Mouse (Mus musculus): ENCODE results near the gene Pbx3.

Gene Pbx3

DNA sequence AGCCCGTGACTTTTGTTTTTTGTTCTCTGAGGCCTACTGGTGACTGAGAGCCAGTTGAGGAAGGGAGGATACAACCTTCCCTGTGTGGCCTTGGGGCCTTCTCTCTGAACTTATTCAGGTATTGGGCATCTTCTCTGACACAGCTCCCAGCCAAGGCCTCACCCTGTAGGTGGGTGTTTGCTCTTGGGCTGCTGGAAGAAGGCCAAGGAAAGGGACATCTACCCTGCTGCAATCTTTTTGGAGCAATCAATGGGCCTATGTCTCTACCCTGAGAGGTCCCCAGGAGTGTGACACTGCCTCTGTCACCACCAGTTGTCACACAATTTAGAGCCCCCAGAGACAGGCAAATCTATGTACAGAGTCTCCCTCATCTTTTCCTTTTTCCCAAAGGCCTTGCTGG, 226.5 kb downstream of the Pbx3 start:
- no peak for DNase-seq (ENCODE audit: low spot score)

- no peak for DNase-seq (ENCODE audit: low spot score)
Observed at GRCm38 (mm10) chr2:34139470-34140158, 233.3 kb downstream of the Pbx3 start.

GRCm38 (mm10) chr2:34135316-34135715, 237.6 kb downstream of the Pbx3 start:
- no peak for DNase-seq (ENCODE audit: low spot score)

DNA sequence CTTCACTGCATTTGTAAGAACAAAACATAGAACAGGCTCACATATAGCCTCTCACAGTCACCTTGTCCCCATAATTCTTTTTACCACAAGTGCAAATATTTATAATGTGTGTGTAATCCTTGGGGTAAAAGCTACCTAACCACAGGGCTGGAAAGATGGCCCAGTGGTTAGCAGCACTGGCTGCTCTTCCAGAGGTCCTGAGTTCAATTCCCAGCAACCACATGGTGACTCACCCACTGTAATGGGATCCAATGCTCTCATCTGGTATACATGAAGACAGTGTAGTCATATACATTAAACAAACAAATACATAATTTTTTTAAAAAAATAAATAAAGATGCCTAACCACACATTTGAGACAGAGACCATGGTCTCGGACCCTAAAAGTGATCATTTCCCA, 240.2 kb downstream of the Pbx3 start:
- DNase-seq (ENCODE audit: low spot score) = no peak

DNA sequence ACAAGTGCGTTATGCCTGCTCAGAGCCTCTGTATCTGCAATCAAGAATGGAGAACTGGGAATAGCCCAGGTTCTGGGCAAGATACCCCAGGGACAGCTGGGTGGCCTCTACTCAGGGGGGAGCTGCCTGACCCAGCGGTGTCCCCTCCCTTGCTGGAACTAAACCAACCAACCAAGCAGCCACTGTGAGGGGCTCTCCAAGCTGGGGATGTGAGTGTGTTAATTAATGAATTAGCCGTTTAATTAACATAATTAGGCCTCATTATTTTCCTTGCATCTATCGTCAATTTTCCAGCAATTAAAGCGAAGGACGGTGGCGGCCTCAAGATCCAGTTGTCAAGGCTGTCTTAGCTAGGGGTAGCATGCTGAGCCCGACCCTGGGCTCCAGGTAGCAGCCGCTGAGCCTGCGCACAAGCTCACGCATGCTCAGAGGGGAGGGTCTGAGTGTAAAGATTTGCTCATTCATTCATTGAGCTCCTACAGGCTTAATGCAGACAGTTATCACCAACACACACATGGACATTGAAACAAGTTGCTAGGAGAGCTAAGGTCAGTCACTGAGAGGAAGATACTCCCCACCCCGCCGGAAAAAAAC, 243.2 kb downstream of the Pbx3 start:
- DNase-seq (ENCODE audit: low spot score) = no peak

GRCm38 (mm10) chr2:34127871-34128270, 245.1 kb downstream of the Pbx3 start:
- no peak for DNase-seq (ENCODE audit: low spot score)

GRCm38 (mm10) chr2:34123896-34124295, 249.0 kb downstream of the Pbx3 start:
- no peak for DNase-seq (ENCODE audit: low spot score)
